In the genomic region with DNA sequence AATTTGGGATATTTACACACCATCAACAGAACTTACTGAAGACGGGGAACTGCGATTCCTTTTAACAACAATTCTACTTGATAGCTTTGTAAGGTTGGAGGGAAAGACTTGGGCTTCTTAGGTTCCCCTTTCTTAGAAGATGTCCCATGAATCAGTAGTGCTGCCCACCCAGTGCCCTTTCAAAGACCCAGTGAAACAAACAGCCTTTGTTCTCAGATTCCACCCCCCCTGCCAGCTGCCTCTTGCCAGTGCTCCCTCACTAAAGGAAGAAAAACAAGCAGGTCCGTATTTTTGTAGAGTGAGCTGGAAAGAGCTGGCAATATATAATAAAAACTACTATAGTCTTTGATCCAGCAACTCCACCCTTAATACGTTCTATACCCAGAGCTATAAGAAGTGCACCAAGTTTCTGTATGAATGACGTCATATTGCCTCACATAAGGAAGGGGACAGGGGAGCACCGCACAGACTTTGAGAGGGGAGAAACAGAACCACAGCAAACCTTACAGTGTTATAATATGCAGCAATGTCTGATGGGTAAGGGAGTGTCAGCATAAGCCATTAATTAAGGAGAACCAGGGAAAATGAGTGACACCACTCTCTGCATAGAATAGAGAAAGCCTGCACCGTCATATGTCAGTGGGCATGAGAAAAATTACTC, we compare ENCODE assay signal across 15 mouse cellular contexts.
DNase-seq lines count a peak whose midpoint lies in the region; ATAC-seq lines count a peak whose summit lies in the region.
"Had no signal": no experiment of that assay in that cellular context is flagged by ENCODE, and none has a peak within 500 bp of the region (broad histone marks: within the 10 kb centered on the region; RNA-seq: fewer than 3 reads in every experiment).

No protein-coding gene starts in this region.

- 58% methylated on average over 7 of the region's 7 CpGs for WGBS in embryonic facial prominence, embryonic 10.5 days
- WGBS in hindbrain, embryonic 11.5 days = 56% methylated on average over 7 of the region's 7 CpGs
- 47% methylated on average over 7 of the region's 7 CpGs for WGBS in midbrain, embryonic 14.5 days

- H3K27ac ChIP-seq in embryonic facial prominence, embryonic 10.5 days (replicated peaks) = no peak overlapping the region; the same call in 1 of the 2 replicates
- H3K27ac ChIP-seq in hindbrain, embryonic 11.5 days (ENCODE audit: low read depth, low read length) = peak overlapping the region; percentile 54; the same call in 1 of the 2 replicates
- 0 out of 2 replicates have a peak overlapping the region, but pooled peaks have one; percentile 8 for H3K27ac ChIP-seq in midbrain, embryonic 14.5 days (replicated peaks; ENCODE audit: low read depth, low read length)
- H3K27ac ChIP-seq: embryonic facial prominence, embryonic 12.5 days; heart, embryonic 15.5 days; intestine, embryonic 15.5 days; liver, embryonic 14.5 days had no signal

- peak; percentile 44 for DNase-seq in embryo, embryonic 10.5 days (ENCODE audit: low spot score)
- DNase-seq in embryo, embryonic 10 days (ENCODE audit: low spot score) = no peak
- DNase-seq in embryonic facial prominence, embryonic 10.5 days (ENCODE audit: low spot score) = peak; percentile 26
- peak; percentile 38 for DNase-seq in hindbrain, embryonic 11.5 days (ENCODE audit: low spot score)
- DNase-seq in midbrain, embryonic 14.5 days = no peak
- no peak for DNase-seq in right cerebral cortex, postnatal 10 days (ENCODE audit: low spot score in 2 of 2)
- no peak for DNase-seq in gastrocnemius, adult 8-10 months (ENCODE audit: low spot score in 2 of 2)
- no peak for DNase-seq in spleen, adult 12 weeks (ENCODE audit: low spot score)
- DNase-seq: adrenal gland, postnatal 36 days; cerebellum, adult 18-20 months; kidney, postnatal 4 days had no signal

- H3K4me1 ChIP-seq in embryonic facial prominence, embryonic 10.5 days = peaks cover 16% of the 10 kb centered on the region
- peaks cover 3% of the 10 kb centered on the region for H3K4me1 ChIP-seq in hindbrain, embryonic 11.5 days (replicated peaks; ENCODE audit: control insufficient read depth, insufficient read depth, low read length)
- H3K4me1 ChIP-seq in midbrain, embryonic 14.5 days (ENCODE audit: control insufficient read depth, insufficient read depth, low read length) = peaks cover 18% of the 10 kb centered on the region
- H3K4me1 ChIP-seq: embryonic facial prominence, embryonic 12.5 days; heart, embryonic 15.5 days; intestine, embryonic 15.5 days had no signal

- no peaks in the 10 kb centered on the region for H3K27me3 ChIP-seq in embryonic facial prominence, embryonic 10.5 days (replicated peaks; ENCODE audit: low read depth, poor library complexity, severe bottlenecking)
- no peaks in the 10 kb centered on the region for H3K27me3 ChIP-seq in hindbrain, embryonic 11.5 days (ENCODE audit: control insufficient read depth, insufficient read depth, low read length)
- H3K27me3 ChIP-seq in midbrain, embryonic 14.5 days (ENCODE audit: control insufficient read depth, insufficient read depth, low read length) = no peaks in the 10 kb centered on the region
- H3K27me3 ChIP-seq: embryonic facial prominence, embryonic 12.5 days; heart, embryonic 15.5 days; intestine, embryonic 15.5 days had no signal

- no peak overlapping the region for H3K9ac ChIP-seq in hindbrain, embryonic 11.5 days (ENCODE audit: low read depth, low read length)
- no peak overlapping the region for H3K9ac ChIP-seq in midbrain, embryonic 14.5 days (replicated peaks; ENCODE audit: low read length)
- H3K9ac ChIP-seq: embryonic facial prominence, embryonic 12.5 days; heart, embryonic 15.5 days; intestine, embryonic 15.5 days; liver, embryonic 14.5 days had no signal

- no peak overlapping the region for H3K4me2 ChIP-seq in hindbrain, embryonic 11.5 days (replicated peaks; ENCODE audit: low read depth, low read length)
- H3K4me2 ChIP-seq in midbrain, embryonic 14.5 days (ENCODE audit: low read length) = no peak overlapping the region
- H3K4me2 ChIP-seq: embryonic facial prominence, embryonic 12.5 days; heart, embryonic 15.5 days; intestine, embryonic 15.5 days had no signal

- ATAC-seq in hindbrain, embryonic 11.5 days (ENCODE audit: low FRiP score) = no peak
- no peak for ATAC-seq in midbrain, embryonic 14.5 days (ENCODE audit: low FRiP score, low TSS enrichment)
- ATAC-seq: intestine, embryonic 15.5 days had no signal

- no peaks in the 10 kb centered on the region for H3K9me3 ChIP-seq in embryonic facial prominence, embryonic 10.5 days
- H3K9me3 ChIP-seq in hindbrain, embryonic 11.5 days (ENCODE audit: control insufficient read depth, low read length) = no peaks in the 10 kb centered on the region
- H3K9me3 ChIP-seq in midbrain, embryonic 14.5 days (ENCODE audit: control insufficient read depth, low read length) = no peaks in the 10 kb centered on the region
- H3K9me3 ChIP-seq: embryonic facial prominence, embryonic 12.5 days; heart, embryonic 15.5 days; intestine, embryonic 15.5 days had no signal

- H3K36me3 ChIP-seq in embryonic facial prominence, embryonic 10.5 days (replicated peaks) = no peaks in the 10 kb centered on the region
- no peaks in the 10 kb centered on the region for H3K36me3 ChIP-seq in hindbrain, embryonic 11.5 days (ENCODE audit: control insufficient read depth, insufficient read depth, low read length)
- peaks cover 16% of the 10 kb centered on the region; the same call in 1 of the 2 replicates for H3K36me3 ChIP-seq in midbrain, embryonic 14.5 days (ENCODE audit: control insufficient read depth, insufficient read depth, low read length)
- H3K36me3 ChIP-seq: embryonic facial prominence, embryonic 12.5 days; heart, embryonic 15.5 days; intestine, embryonic 15.5 days had no signal

- no peak overlapping the region for H3K4me3 ChIP-seq in embryonic facial prominence, embryonic 10.5 days
- H3K4me3 ChIP-seq in hindbrain, embryonic 11.5 days (ENCODE audit: low read depth, low read length) = no peak overlapping the region
- no peak overlapping the region for H3K4me3 ChIP-seq in midbrain, embryonic 14.5 days (replicated peaks; ENCODE audit: low read depth, low read length)
- H3K4me3 ChIP-seq: embryonic facial prominence, embryonic 12.5 days; heart, embryonic 15.5 days; intestine, embryonic 15.5 days had no signal

Comparison
In these comparisons a context has a peak if more than half of its experiments do, and no peak if none do; other contexts are left out.
1. DNase-seq: peak in embryo, embryonic 10.5 days (single experiment), embryonic facial prominence, embryonic 10.5 days (single experiment) and hindbrain, embryonic 11.5 days (single experiment); none in embryo, embryonic 10 days (single experiment), midbrain, embryonic 14.5 days (single experiment), right cerebral cortex, postnatal 10 days (0 of 2), gastrocnemius, adult 8-10 months (0 of 2) and spleen, adult 12 weeks (single experiment).